Mouse (Mus musculus) lung, adult 10 weeks (tissue): ENCODE results near the gene Gm38392. TPM values are rescaled to one million over a fixed set of nuclear protein-coding genes. Genes with fewer than 3 reads are reported as not detected.

Source experiments
- polyA plus RNA-seq: library from polyadenylated mRNA; stranded (reverse); fragments of 350-450 nt; fragmentation: Illumina TruSeq; extraction: RNeasy Lipid Tissue Mini Kit (QIAGEN cat#74804); gene quantifications from one replicate; pipeline ENCODE4 v1.2.3, GENCODE M21; 2014; ENCODE audit warnings: low read depth, low replicate concordance; ENCODE audit not compliant: insufficient read depth

Gene Gm38392
- polyA plus RNA-seq, result 0.94 TPM

DNA sequence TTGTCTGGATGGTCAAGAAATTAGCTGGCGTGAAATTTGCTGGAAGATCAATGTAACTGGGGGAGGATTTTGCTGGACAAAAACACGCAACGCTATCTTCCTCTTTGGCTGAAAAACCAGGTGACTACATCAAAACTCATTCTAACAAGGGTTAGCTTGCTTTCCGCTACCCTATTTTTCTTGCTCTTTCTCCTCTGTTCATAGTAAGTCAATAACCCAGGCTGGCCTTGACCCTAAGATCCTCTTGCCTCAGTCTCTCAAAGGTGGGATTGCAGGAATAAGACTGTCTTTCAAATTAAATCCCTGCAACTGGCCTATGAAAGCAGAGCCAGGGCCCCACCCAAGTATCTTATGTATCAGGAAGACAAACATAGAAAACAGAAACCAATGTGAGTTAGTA lies at the start of gene Gm38392:
TSS of gene Gm38392 (minus strand) at position 101 of the 400 bp plus-strand sequence.

DNA sequence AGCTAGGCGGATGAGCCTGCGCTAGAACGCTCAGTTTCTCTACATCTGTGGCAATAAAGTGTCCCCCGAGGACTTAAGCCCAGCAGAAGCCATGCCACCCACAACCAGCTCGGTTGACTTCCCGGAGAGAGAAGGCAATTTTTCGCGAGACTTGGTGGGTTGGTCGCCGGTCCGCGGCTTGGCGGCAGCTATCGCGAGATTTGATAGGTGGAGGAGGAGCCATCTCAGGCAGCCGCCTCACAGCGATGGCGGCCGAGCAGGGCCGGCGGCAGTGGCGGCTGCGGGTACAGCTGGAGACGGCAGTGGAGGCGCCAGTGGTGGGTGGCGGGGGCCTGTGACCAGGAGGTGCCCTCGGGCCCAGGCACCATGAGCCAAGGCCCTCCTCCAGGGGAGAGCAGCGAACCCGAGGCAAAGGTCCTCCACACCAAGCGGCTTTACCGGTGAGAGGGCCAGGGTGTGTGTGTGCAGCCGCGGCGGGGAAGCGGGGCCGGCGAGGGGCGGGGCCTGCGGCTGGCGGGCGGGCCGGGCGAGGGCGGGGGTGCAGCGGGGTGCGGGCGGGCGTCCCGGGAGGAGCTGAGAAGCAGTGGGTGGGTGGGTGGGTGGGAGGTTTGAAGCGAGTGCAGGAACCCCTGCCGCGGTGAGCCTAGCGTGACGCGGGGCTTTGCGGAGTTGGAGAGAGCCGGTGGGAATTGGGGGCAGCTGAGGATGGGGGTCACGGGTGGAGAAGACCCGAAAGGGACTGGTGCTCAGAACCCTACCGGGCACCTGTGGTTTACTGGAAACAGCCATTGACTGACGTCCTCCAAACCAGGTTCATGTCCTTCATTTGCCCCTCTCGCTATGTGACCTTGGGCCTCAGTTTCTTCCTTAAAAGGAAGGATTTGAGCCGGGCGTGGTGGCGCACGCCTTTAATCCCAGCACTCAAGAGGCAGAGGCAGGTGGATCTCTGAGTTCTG lies 49.3 kb upstream of the Gm38392 start, which contains the start of the genes Tmem79 and Smg5:
TSS of gene Tmem79 (minus strand) at position 91 of the 956 bp plus-strand sequence.
TSS of gene Smg5 (plus strand) at position 203 of the 956 bp plus-strand sequence.

DNA sequence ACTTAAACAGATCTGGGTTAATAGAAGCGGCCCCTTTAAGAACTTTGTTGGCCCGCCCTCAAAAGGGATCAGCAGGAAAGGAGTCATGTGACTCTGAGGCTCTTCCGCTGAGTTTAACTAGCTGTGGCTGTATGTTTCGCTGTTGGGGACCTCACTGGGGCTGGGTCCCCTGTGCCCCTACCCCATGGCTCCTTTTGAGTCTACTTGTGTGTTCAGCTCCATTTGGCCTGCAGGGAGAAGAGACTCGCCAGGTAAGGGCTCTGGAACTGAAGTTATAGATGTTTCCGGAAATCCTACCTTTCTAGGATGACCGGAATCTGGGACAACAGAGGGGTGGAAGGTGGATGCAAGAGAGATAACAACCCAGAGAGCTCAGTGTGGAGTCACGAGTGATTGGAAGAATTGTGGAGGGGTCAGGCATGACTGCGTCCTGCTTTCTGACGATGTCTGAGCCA lies 38.0 kb upstream of the Gm38392 start, which contains the start of gene Glmp:
TSS of gene Glmp (plus strand) at position 73 of the 455 bp plus-strand sequence.

DNA sequence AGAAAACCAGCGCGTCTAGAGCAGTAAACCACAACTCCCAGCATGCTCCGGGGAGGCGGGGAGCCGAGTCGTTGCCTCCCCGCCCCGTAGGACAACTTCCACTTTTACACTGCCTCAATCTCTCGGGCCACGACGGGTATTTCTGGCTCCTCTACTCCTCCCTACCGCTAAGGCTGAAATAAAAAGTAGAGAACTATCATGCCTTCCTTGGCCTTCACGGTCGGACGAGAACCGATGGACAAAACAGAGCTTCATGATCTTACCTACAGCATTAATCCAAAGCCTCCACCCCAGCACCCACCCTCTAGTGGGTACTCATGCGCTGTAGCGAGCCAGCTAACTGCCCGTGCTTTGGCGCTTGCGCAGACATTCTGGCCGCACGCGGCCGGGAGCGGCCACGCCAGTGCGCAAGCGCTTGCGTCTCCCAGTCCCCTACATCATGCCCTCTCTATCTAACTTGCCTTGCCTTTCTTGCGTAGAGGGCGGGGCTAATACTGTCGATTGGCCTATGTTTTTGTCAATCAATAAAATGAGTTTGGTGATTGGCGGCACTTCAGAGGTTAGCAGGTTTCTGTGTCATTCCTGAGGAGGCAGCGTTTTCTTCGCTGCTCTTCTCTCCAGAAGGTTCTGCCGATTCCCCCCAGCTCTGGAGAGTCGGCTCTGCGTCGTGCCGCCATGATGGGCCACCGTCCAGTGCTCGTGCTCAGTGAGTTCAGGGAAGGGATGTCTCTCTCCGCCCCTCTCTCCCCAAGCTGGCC lies 9.7 kb upstream of the Gm38392 start, which contains the start of the genes Tsacc and Cct3:
TSS of gene Tsacc (minus strand) at position 439 of the 758 bp plus-strand sequence.
TSS of gene Cct3 (plus strand) at position 556 of the 758 bp plus-strand sequence.

DNA sequence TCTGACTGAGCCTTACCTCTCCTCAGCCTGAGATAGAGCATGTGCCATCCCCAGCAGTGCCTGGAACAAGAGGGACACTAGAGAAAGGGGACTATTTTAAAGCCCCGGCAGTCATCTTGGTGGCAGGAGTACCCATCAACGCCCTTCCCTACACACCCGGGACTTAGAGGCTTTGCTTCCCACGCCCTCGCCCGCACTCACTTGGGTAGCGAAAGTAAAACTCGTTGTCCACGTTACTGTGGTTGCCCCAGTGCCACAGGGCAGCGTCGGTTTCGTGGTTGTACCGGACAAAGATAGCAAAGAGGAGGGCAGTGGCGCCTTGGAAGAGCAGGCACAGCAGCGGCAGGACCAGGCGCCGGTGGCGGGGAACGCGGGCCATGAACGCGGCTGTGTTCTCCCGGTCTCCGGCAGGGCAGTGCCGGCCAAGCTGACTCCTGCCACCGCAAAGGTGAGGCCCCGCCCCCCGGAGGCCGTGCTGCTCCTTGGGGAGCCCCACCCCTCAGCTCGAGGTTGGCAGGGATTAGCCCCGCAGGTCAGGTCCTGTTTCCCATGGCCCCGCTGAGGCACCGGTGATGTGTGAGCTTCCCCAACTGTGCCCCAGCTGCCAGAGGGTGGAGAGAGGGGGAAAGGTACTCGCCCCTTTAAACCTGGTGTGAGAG lies 32.6 kb downstream of the Gm38392 start, which contains the start of gene Rhbg:
TSS of gene Rhbg (minus strand) at position 442 of the 659 bp plus-strand sequence.

Other genes with a start within 250 kb of the Gm38392 start
- 14.7 TPM for gene Gpatch4, start 244.1 kb downstream of the Gm38392 start, polyA plus RNA-seq
- 129 TPM for gene Naxe, start 228.7 kb downstream of the Gm38392 start, polyA plus RNA-seq
- gene Ttc24, start 208.9 kb downstream of the Gm38392 start, polyA plus RNA-seq, result not detected
- 0.18 TPM for gene Iqgap3, start 205.2 kb downstream of the Gm38392 start, polyA plus RNA-seq
- 18.9 TPM for gene Mef2d, start 144.8 kb downstream of the Gm38392 start, polyA plus RNA-seq
- 4.9 TPM for gene Rhbg, start 32.5 kb downstream of the Gm38392 start, polyA plus RNA-seq
- gene Tsacc, start 9.8 kb upstream of the Gm38392 start, polyA plus RNA-seq, result 4.4 TPM
- 129 TPM for gene Cct3, start 9.9 kb upstream of the Gm38392 start, polyA plus RNA-seq
- gene Glmp, start 37.8 kb upstream of the Gm38392 start, polyA plus RNA-seq, result 149 TPM
- gene Tmem79, start 48.9 kb upstream of the Gm38392 start, polyA plus RNA-seq, result 4.2 TPM
- gene Smg5, start 49.0 kb upstream of the Gm38392 start, polyA plus RNA-seq, result 18.7 TPM
- 9.4 TPM for gene Paqr6, start 77.4 kb upstream of the Gm38392 start, polyA plus RNA-seq
- gene Bglap3, start 85.5 kb upstream of the Gm38392 start, polyA plus RNA-seq, result not detected
- gene Bglap2, start 91.5 kb upstream of the Gm38392 start, polyA plus RNA-seq, result not detected
- gene Bglap, start 97.3 kb upstream of the Gm38392 start, polyA plus RNA-seq, result not detected
- 13.1 TPM for gene Pmf1, start 123.1 kb upstream of the Gm38392 start, polyA plus RNA-seq
- 8.3 TPM for gene Slc25a44, start 137.9 kb upstream of the Gm38392 start, polyA plus RNA-seq
- gene Sema4a, start 174.0 kb upstream of the Gm38392 start, polyA plus RNA-seq, result 21.0 TPM
- 80.0 TPM for gene Lmna, start 222.7 kb upstream of the Gm38392 start, polyA plus RNA-seq
- 0.32 TPM for gene Mex3a, start 245.2 kb upstream of the Gm38392 start, polyA plus RNA-seq